ENCODE assay signal across 11 mouse cellular contexts in the genomic region with DNA sequence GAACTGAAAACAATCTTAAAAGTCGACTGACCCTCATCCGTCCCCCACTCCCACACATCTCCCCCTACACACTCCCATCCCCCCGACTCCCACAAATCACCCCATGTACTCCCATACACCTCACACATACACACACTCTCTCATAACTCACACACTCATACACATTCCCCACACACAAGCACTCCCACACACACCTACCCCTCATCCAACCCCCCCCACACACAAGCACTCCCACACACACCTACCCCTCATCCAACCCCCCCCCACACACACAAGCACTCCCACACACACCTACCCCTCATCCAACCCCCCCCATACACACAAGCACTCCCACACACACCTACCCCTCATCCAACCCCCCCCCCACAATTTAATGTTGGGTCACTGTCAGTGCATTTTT. TPM values are rescaled to one million over a fixed set of nuclear protein-coding genes. Genes with fewer than 3 reads are reported as not detected.
A peak's percentile ranks its signal among the peaks of the same experiment; 100 is the strongest.
DNase-seq lines count a peak whose midpoint lies in the region; ATAC-seq lines count a peak whose summit lies in the region.
"Had no signal": no experiment of that assay in that cellular context is flagged by ENCODE, and none has a peak within 500 bp of the region (broad histone marks: within the 10 kb centered on the region; RNA-seq: fewer than 3 reads in every experiment).

No protein-coding gene starts in this region.

- WGBS in heart, embryonic 12.5 days = 94% methylated on average over 3 of the region's 3 CpGs
- WGBS in embryonic facial prominence, embryonic 12.5 days = 78% methylated on average over 3 of the region's 3 CpGs
- 94% methylated on average over 3 of the region's 3 CpGs for WGBS in forebrain, embryonic 16.5 days
- 94% methylated on average over 3 of the region's 3 CpGs for WGBS in midbrain, embryonic 13.5 days

- H3K9me3 ChIP-seq in heart, embryonic 12.5 days (replicated peaks) = no peaks in the 10 kb centered on the region
- no peaks in the 10 kb centered on the region for H3K9me3 ChIP-seq in embryonic facial prominence, embryonic 12.5 days
- H3K9me3 ChIP-seq in forebrain, embryonic 16.5 days (ENCODE audit: control insufficient read depth, low read length) = no peaks in the 10 kb centered on the region
- no peaks in the 10 kb centered on the region for H3K9me3 ChIP-seq in midbrain, embryonic 13.5 days
- H3K9me3 ChIP-seq: megakaryocyte, embryonic 14.5 days had no signal

- 0 out of 2 replicates have a peak, but pooled peaks cover 4% of the 10 kb centered on the region for H3K4me1 ChIP-seq in heart, embryonic 12.5 days (replicated peaks)
- no peaks in the 10 kb centered on the region for H3K4me1 ChIP-seq in embryonic facial prominence, embryonic 12.5 days
- H3K4me1 ChIP-seq in forebrain, embryonic 16.5 days (replicated peaks; ENCODE audit: control insufficient read depth, insufficient read depth, low read length) = no peaks in the 10 kb centered on the region
- H3K4me1 ChIP-seq in midbrain, embryonic 13.5 days (replicated peaks) = no peaks in the 10 kb centered on the region
- H3K4me1 ChIP-seq: megakaryocyte, embryonic 14.5 days had no signal

- no peaks in the 10 kb centered on the region for H3K27me3 ChIP-seq in heart, embryonic 12.5 days (replicated peaks)
- no peaks in the 10 kb centered on the region for H3K27me3 ChIP-seq in embryonic facial prominence, embryonic 12.5 days
- no peaks in the 10 kb centered on the region for H3K27me3 ChIP-seq in forebrain, embryonic 16.5 days (replicated peaks; ENCODE audit: control insufficient read depth, insufficient read depth, low read length)
- H3K27me3 ChIP-seq in midbrain, embryonic 13.5 days = no peaks in the 10 kb centered on the region
- H3K27me3 ChIP-seq: megakaryocyte, embryonic 14.5 days had no signal

- ATAC-seq in heart, embryonic 12.5 days (ENCODE audit: insufficient number of reproducible peaks, low FRiP score) = peak; percentile 82
- ATAC-seq in embryonic facial prominence, embryonic 12.5 days (ENCODE audit: insufficient number of reproducible peaks, insufficient read depth, low FRiP score, low TSS enrichment) = 0 out of 2 replicates have a peak, but pooled peaks have one; percentile 52
- ATAC-seq in forebrain, embryonic 16.5 days = peak; percentile 50; the same call in 1 of the 2 replicates
- ATAC-seq in midbrain, embryonic 13.5 days = peak; percentile 66; the same call in 1 of the 2 replicates

- H3K9ac ChIP-seq in heart, embryonic 12.5 days = no peak overlapping the region
- no peak overlapping the region for H3K9ac ChIP-seq in embryonic facial prominence, embryonic 12.5 days
- H3K9ac ChIP-seq in forebrain, embryonic 16.5 days (replicated peaks; ENCODE audit: low read depth, low read length) = no peak overlapping the region
- no peak overlapping the region for H3K9ac ChIP-seq in midbrain, embryonic 13.5 days (replicated peaks)

- intact Hi-C loops in heart, postnatal 14 days (cut with DNase I) = no loop called here

- no peak overlapping the region for H3K4me2 ChIP-seq in heart, embryonic 12.5 days
- H3K4me2 ChIP-seq in embryonic facial prominence, embryonic 12.5 days (replicated peaks) = no peak overlapping the region
- no peak overlapping the region for H3K4me2 ChIP-seq in forebrain, embryonic 16.5 days (ENCODE audit: low read length)
- H3K4me2 ChIP-seq in midbrain, embryonic 13.5 days (replicated peaks) = no peak overlapping the region

- no peak overlapping the region for H3K27ac ChIP-seq in heart, embryonic 12.5 days (ENCODE audit: poor library complexity, severe bottlenecking)
- no peak overlapping the region for H3K27ac ChIP-seq in embryonic facial prominence, embryonic 12.5 days
- no peak overlapping the region for H3K27ac ChIP-seq in forebrain, embryonic 16.5 days (ENCODE audit: low read length)
- H3K27ac ChIP-seq in midbrain, embryonic 13.5 days = no peak overlapping the region

- peaks cover 47% of the 10 kb centered on the region for H3K36me3 ChIP-seq in heart, embryonic 12.5 days
- H3K36me3 ChIP-seq in embryonic facial prominence, embryonic 12.5 days = peaks cover 31% of the 10 kb centered on the region
- H3K36me3 ChIP-seq in forebrain, embryonic 16.5 days (ENCODE audit: control insufficient read depth, insufficient read depth) = peaks cover 6% of the 10 kb centered on the region
- H3K36me3 ChIP-seq in midbrain, embryonic 13.5 days = peaks cover 45% of the 10 kb centered on the region

- H3K4me3 ChIP-seq in heart, embryonic 12.5 days = no peak overlapping the region
- no peak overlapping the region for H3K4me3 ChIP-seq in embryonic facial prominence, embryonic 12.5 days
- H3K4me3 ChIP-seq in forebrain, embryonic 16.5 days (replicated peaks; ENCODE audit: low read length) = no peak overlapping the region
- no peak overlapping the region for H3K4me3 ChIP-seq in midbrain, embryonic 13.5 days (replicated peaks)
- H3K4me3 ChIP-seq: megakaryocyte, embryonic 14.5 days had no signal

- DNase-seq in heart, postnatal 14 days = no peak
- no peak for DNase-seq in right cerebral cortex, postnatal 25 days
- no peak for DNase-seq in gastrocnemius, adult 18-20 months (ENCODE audit: low spot score)
- no peak for DNase-seq in adrenal gland, postnatal 4 days (ENCODE audit: low spot score in 2 of 2)
- DNase-seq: kidney, postnatal 25 days; left cerebral cortex, postnatal 4 days had no signal

RNA-seq across cellular contexts. Expression of gene Jmy, which starts 59.4 kb away (rescaled TPM):
- polyA plus RNA-seq in heart, embryonic 12.5 days (2016; fragmentation: Nextera tagmentation; extraction: Ambion mirVana) = 8.6 and 9.1 TPM in 2 replicates
- total RNA-seq in heart, postnatal 14 days (2021) = 10 to 100 TPM; 43.2 to 48.0 TPM
- 10.8 and 13.5 TPM in 2 replicates for polyA plus RNA-seq in embryonic facial prominence, embryonic 12.5 days (2016; fragmentation: Nextera tagmentation; extraction: Ambion mirVana)
- polyA plus RNA-seq in forebrain, embryonic 16.5 days (2015; fragmentation: Nextera tagmentation; extraction: Ambion mirVana) = 6.5 and 7.7 TPM in 2 replicates
- 4.3 and 7.6 TPM in 2 replicates for polyA plus RNA-seq in midbrain, embryonic 13.5 days (2015; fragmentation: Nextera tagmentation; extraction: Ambion mirVana)
- 10 to 100 TPM; 26.4 to 30.7 TPM for total RNA-seq in gastrocnemius, adult 18-20 months (2021)
- 10 to 100 TPM; 42.9 to 43.0 TPM for total RNA-seq in adrenal gland, postnatal 4 days (2021)
